Mouse (Mus musculus) heart, embryonic 12.5 days (tissue): Measurements from ENCODE around the gene S1pr3. TPM values are rescaled to one million over a fixed set of nuclear protein-coding genes. Genes with fewer than 3 reads are reported as not detected.

Experiments used
- ATAC-seq: fragments of 200-750 bp; cut with Nextera tagmentation; 2 replicates; pipeline ENCODE4 v1.8.0; 2017; ENCODE audit warnings: moderate TSS enrichment, moderate library complexity; ENCODE audit not compliant: insufficient number of reproducible peaks, low FRiP score
- H3K27ac ChIP-seq: fragments of 300-500 bp; sonication (generic); 2 replicates; pipeline ENCODE4 v1.5.1; 2016; ENCODE audit warnings: mild to moderate bottlenecking, moderate library complexity; ENCODE audit not compliant: poor library complexity, severe bottlenecking
- H3K27me3 ChIP-seq: fragments of 300-500 bp; sonication (generic); replicated peaks from 2 replicates; pipeline ENCODE4 v1.6.1; 2016; ENCODE audit warnings: mild to moderate bottlenecking, moderate library complexity
- H3K36me3 ChIP-seq: fragments of 300-500 bp; sonication (generic); 2 replicates; pipeline ENCODE4 v1.6.1; 2016; ENCODE audit warnings: mild to moderate bottlenecking, moderate library complexity
- H3K4me1 ChIP-seq: fragments of 300-500 bp; sonication (generic); replicated peaks from 2 replicates; pipeline ENCODE4 v1.6.1; 2016; ENCODE audit warnings: mild to moderate bottlenecking
- H3K4me2 ChIP-seq: fragments of 300-500 bp; sonication (generic); 2 replicates; pipeline ENCODE4 v1.6.1; 2016; ENCODE audit warnings: mild to moderate bottlenecking, moderate library complexity
- H3K4me3 ChIP-seq: fragments of 300-500 bp; sonication (generic); 2 replicates; pipeline ENCODE4 v1.5.1; 2016; ENCODE audit warnings: mild to moderate bottlenecking
- H3K9ac ChIP-seq: fragments of 300-500 bp; sonication (generic); 2 replicates; pipeline ENCODE4 v1.6.1; 2016; ENCODE audit warnings: mild to moderate bottlenecking, moderate library complexity
- H3K9me3 ChIP-seq: fragments of 300-500 bp; sonication (generic); replicated peaks from 2 replicates; pipeline ENCODE4 v1.6.1; 2016; ENCODE audit warnings: mild to moderate bottlenecking, moderate library complexity
- WGBS: fragments of 180-500 bp; shearing (Covaris S2); methylation state at CpG from one replicate; pipeline ENCODE4 v1.1.7; 2016; 5-methylcytosine and 5-hydroxymethylcytosine counted together
- polyA plus RNA-seq: library from polyadenylated mRNA; unstranded; fragments of >200 nt; fragmentation: Nextera tagmentation; extraction: Ambion mirVana; gene quantifications from 2 replicates; pipeline ENCODE4 v1.2.1, GENCODE M21; 2016

S1pr3 gene
- polyA plus RNA-seq, 1 experiment from 2014 or later: 18.7 TPM

GRCm38 (mm10) chr13:51405731-51406320 lies 2.6 kb upstream of the S1pr3 start:
- 0 out of 2 replicates have a peak, but pooled peaks cover 6% of the 10 kb centered on the region for H3K27me3 ChIP-seq
- no peaks in the 10 kb centered on the region for H3K36me3 ChIP-seq
- H3K9ac ChIP-seq: no peak overlapping the region
- H3K4me3 ChIP-seq: no peak overlapping the region
- no peak overlapping the region for H3K27ac ChIP-seq
- H3K4me2 ChIP-seq: no peak overlapping the region
- peaks cover 33% of the 10 kb centered on the region for H3K4me1 ChIP-seq
- no peak for ATAC-seq
- no peaks in the 10 kb centered on the region for H3K9me3 ChIP-seq
- 73% methylated on average over 13 of the region's 13 CpGs for WGBS

DNA sequence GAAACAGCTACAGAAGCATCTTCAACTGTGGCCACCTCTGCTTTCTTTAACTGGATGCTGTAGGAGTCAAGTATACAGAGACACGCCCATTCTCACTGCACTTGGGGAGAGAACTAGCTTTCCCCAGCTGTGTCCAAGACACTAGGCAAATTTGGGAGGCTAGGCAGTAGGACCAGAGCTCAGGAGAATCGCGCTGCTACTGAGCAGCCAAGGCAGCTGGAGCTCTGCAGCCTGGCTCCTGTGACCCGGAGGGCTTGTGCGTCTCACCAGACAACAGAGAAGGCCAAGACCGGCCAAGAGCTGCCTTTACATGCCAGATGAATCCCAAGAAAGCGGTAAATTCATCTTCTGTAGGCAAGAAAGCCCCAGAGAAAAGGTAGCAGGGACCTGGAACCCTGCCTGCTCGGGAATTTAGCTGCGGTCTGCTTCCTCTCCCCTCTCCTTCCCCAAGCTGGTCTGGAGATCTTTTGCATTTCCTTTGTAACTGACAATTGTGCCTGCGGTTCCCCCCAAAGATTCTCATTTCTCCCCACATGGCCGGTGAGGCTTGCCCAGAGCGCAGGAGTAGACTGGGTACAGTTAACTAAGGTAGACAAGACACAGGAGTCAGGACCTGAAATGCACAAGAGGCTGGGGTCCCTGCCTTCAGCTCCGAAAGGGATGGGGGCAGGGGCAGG lies 760 bp upstream of the S1pr3 start:
- Histone ChIP-seq H3K36me3 (no peaks in the 10 kb centered on the region), H3K27me3 (0 out of 2 replicates have a peak, but pooled peaks cover 6% of the 10 kb centered on the region), H3K9ac (no peak overlapping the region), H3K4me1 (peaks cover 40% of the 10 kb centered on the region), H3K9me3 (no peaks in the 10 kb centered on the region), H3K4me2 (peak overlapping the region; percentile 80), H3K27ac (no peak overlapping the region), H3K4me3 (no peak overlapping the region)
- 40% methylated on average over 13 of the region's 13 CpGs for WGBS
- no peak for ATAC-seq

DNA sequence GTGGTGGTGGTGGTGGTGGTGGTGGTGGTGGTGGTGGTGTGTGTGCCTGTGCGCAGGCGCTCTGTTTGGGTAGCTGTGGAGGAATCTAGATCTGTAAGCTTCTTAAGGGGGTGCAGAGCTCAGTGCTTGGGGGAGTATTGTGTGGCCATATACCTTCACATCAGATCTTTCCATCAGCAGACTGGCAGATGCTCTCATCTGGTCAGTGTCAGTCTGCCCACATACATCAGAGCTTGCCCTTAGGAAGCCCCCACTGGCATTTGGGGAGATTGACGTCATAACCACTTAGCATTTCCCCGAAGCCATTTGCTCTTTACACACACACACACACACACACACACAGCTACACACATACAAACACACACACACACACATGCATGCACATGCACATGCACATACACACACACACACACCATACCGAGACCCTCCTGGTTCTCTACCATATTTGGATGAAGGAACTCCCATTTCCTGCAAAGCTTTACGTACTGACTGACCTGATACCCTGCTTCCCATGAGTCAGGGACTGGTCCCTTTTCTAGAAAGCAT lies 1.6 kb downstream of the S1pr3 start:
- no peak for ATAC-seq
- Histone ChIP-seq H3K4me3 (peak overlapping the region; percentile 63), H3K36me3 (peaks cover 6% of the 10 kb centered on the region; the same call in 1 of the 2 replicates), H3K4me1 (peaks cover 37% of the 10 kb centered on the region), H3K9ac (no peak overlapping the region), H3K27me3 (0 out of 2 replicates have a peak, but pooled peaks cover 6% of the 10 kb centered on the region), H3K4me2 (peak overlapping the region; percentile 80), H3K27ac (no peak overlapping the region), H3K9me3 (peaks cover 3% of the 10 kb centered on the region)
- WGBS: 54% methylated on average over 4 of the region's 6 CpGs

- H3K4me3 ChIP-seq: no peak overlapping the region
- peaks cover 11% of the 10 kb centered on the region for H3K9me3 ChIP-seq
- peak overlapping the region; percentile 80 for H3K4me2 ChIP-seq
- H3K27ac ChIP-seq: no peak overlapping the region
- 60% methylated on average over 9 of the region's 9 CpGs for WGBS
- H3K36me3 ChIP-seq: peaks cover 13% of the 10 kb centered on the region
- peaks cover 37% of the 10 kb centered on the region for H3K4me1 ChIP-seq
- H3K27me3 ChIP-seq: 0 out of 2 replicates have a peak, but pooled peaks cover 6% of the 10 kb centered on the region
- H3K9ac ChIP-seq: 0 out of 2 replicates have a peak overlapping the region, but pooled peaks have one; percentile 42
- ATAC-seq: no peak
These were observed 2.8 kb downstream of the S1pr3 start for GRCm38 (mm10) chr13:51411243-51411642.

DNA sequence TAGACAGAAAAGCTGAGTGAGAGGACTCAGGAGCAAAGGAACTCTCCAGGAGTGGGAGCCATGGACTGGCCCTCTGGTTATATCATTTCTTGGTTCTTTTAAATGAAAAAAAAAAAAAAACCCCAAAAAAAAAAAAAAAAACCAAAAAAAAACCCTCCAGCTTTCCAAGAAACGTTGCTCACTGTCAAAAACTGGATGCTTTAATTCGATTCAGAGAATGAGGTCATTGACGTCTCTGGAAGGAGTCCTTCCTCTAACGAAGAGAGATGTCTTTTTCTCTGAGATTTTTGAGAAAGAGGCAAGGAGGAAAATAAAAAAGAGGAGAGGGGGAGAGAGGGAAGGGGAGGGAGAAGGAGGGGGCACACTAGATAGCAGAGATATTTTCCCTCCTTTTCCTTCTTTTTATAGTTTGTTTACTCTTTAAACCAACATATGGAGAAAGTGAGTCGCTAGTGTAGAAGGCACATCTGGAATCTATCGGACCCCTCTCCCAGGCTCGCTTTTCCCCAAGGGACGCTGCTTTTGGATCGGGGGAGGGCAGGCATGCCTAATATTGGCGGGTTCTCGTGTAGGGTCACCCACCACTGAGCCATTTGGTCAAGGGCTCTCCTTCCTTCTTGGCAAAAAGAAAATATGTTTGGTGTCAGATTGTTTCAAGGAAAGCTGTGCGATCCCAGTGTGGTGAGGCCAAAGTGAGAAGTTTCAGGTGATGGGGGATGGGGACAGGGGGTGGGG lies 3.4 kb downstream of the S1pr3 start:
- Histone ChIP-seq H3K36me3 (peaks cover 13% of the 10 kb centered on the region), H3K27ac (no peak overlapping the region), H3K9ac (0 out of 2 replicates have a peak overlapping the region, but pooled peaks have one; percentile 42), H3K4me2 (peak overlapping the region; percentile 80; the same call in 1 of the 2 replicates), H3K4me3 (no peak overlapping the region), H3K4me1 (peaks cover 37% of the 10 kb centered on the region), H3K27me3 (0 out of 2 replicates have a peak, but pooled peaks cover 5% of the 10 kb centered on the region), H3K9me3 (peaks cover 11% of the 10 kb centered on the region)
- WGBS: 36% methylated on average over 12 of the region's 12 CpGs
- no peak for ATAC-seq

GRCm38 (mm10) chr13:51413461-51413860 lies 5.0 kb downstream of the S1pr3 start:
- Histone ChIP-seq H3K36me3 (peaks cover 13% of the 10 kb centered on the region), H3K4me1 (peaks cover 44% of the 10 kb centered on the region), H3K9ac (no peak overlapping the region), H3K27me3 (no peaks in the 10 kb centered on the region), H3K9me3 (peaks cover 11% of the 10 kb centered on the region), H3K4me2 (no peak overlapping the region), H3K27ac (no peak overlapping the region), H3K4me3 (no peak overlapping the region)
- ATAC-seq: no peak
- 60% methylated on average over 3 of the region's 3 CpGs for WGBS

GRCm38 (mm10) chr13:51416727-51417126 lies 8.3 kb downstream of the S1pr3 start:
- H3K27ac ChIP-seq: no peak overlapping the region
- no peaks in the 10 kb centered on the region for H3K27me3 ChIP-seq
- no peak overlapping the region for H3K4me2 ChIP-seq

DNA sequence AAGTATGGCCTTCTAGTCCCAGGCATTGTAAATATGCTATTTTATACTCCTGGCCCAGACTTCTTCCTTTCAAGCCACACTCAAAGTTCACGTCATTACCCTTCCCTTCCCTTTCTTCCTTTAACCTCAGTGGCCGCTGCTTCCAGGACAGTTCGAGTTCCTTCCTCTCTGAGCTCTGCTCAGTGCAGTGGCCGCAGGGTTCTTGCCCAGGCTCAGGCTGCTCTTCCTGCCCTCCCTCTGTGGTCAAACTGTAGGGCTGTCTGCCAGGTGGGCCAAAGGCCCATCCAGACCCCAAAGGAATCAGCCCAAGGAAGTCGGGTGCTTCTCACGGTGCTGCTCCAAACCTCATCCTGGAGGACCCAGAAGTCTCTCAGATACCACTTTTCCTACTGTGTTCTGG lies 9.4 kb downstream of the S1pr3 start:
- H3K4me3 ChIP-seq: no peak overlapping the region
- 0 out of 2 replicates have a peak overlapping the region, but pooled peaks have one; percentile 44 for H3K4me2 ChIP-seq
- WGBS: 65% methylated on average over 6 of the region's 6 CpGs
- peaks cover 13% of the 10 kb centered on the region for H3K4me1 ChIP-seq
- no peaks in the 10 kb centered on the region for H3K27me3 ChIP-seq
- H3K9ac ChIP-seq: peak overlapping the region; percentile 40; the same call in 1 of the 2 replicates
- H3K27ac ChIP-seq: no peak overlapping the region
- H3K36me3 ChIP-seq: peaks cover 36% of the 10 kb centered on the region
- ATAC-seq: 0 out of 2 replicates have a peak, but pooled peaks have one; percentile 39
- peaks cover 11% of the 10 kb centered on the region for H3K9me3 ChIP-seq

More at GRCm38 (mm10) chr13:51416727-51417126, 8.3 kb downstream of the S1pr3 start:
- ATAC-seq: no peak
- Histone ChIP-seq H3K4me3 (no peak overlapping the region), H3K36me3 (peaks cover 34% of the 10 kb centered on the region), H3K9me3 (peaks cover 11% of the 10 kb centered on the region), H3K4me1 (peaks cover 20% of the 10 kb centered on the region), H3K9ac (no peak overlapping the region)
- WGBS: 81% methylated on average over 11 of the region's 11 CpGs

- H3K36me3 ChIP-seq: peaks cover 36% of the 10 kb centered on the region
- ATAC-seq: peak; percentile 43; the same call in 1 of the 2 replicates
- no peak overlapping the region for H3K4me3 ChIP-seq
- H3K4me1 ChIP-seq: peaks cover 13% of the 10 kb centered on the region
- no peak overlapping the region for H3K27ac ChIP-seq
- H3K27me3 ChIP-seq: no peaks in the 10 kb centered on the region
- peak overlapping the region; percentile 40; the same call in 1 of the 2 replicates for H3K9ac ChIP-seq
- H3K9me3 ChIP-seq: peaks cover 11% of the 10 kb centered on the region
- peak overlapping the region; percentile 44 for H3K4me2 ChIP-seq
- 4% methylated on average over 20 of the region's 20 CpGs for WGBS
These were observed 10.0 kb downstream of the S1pr3 start for GRCm38 (mm10) chr13:51418268-51418941.

GRCm38 (mm10) chr13:51418942-51419451 lies 10.6 kb downstream of the S1pr3 start:
- Histone ChIP-seq H3K4me1 (peaks cover 13% of the 10 kb centered on the region), H3K36me3 (peaks cover 36% of the 10 kb centered on the region), H3K9ac (peak overlapping the region; percentile 40; the same call in 1 of the 2 replicates), H3K4me2 (peak overlapping the region; percentile 44), H3K27me3 (no peaks in the 10 kb centered on the region), H3K4me3 (no peak overlapping the region), H3K27ac (no peak overlapping the region), H3K9me3 (peaks cover 11% of the 10 kb centered on the region)
- no peak for ATAC-seq
- WGBS: 69% methylated on average over 19 of the region's 19 CpGs
